Mouse (Mus musculus) heart, adult 11 months (tissue): ENCODE results near the gene Bmp2.

Experiments used
- DNase-seq: peaks from one replicate; pipeline ENCODE4 v3.0.0; 2022

The Bmp2 gene

GRCm38 (mm10) chr2:133565995-133566710, 14.2 kb downstream of the Bmp2 start:
- no peak for DNase-seq

- peak; percentile 87 for DNase-seq
These were observed 39.8 kb downstream of the Bmp2 start for GRCm38 (mm10) chr2:133591562-133592255.
